Mouse (Mus musculus): ENCODE measurements around the gene Btn1a1.

GRCm38 (mm10) chr13:23502916-23503315 lies 37.2 kb upstream of the Btn1a1 start:
- no peak for TF ChIP-seq POLR2A (IDR thresholded peaks at IDR 0.05; ENCODE audit: borderline replicate concordance, extremely low read depth, low read depth, low read length)
- TF ChIP-seq CTCF (IDR thresholded peaks at IDR 0.05; ENCODE audit: insufficient read depth, low read length), result no peak
